Mouse (Mus musculus) hindlimb bud, embryonic 11.5 days (tissue): ENCODE results near the gene Drc7.
A peak's percentile ranks its signal among the peaks of the same experiment; 100 is the strongest.

ENCODE experiments used
- DNase-seq: peaks from one replicate; pipeline ENCODE4 v3.0.0-alpha.2; 2012; ENCODE audit warnings: low read depth, low spot score; ENCODE audit errors: extremely low spot score

The Drc7 gene

GRCm38 (mm10) chr8:95058661-95059060, 3.8 kb downstream of the Drc7 start:
- no peak for DNase-seq

- DNase-seq: no peak
Measured at GRCm38 (mm10) chr8:95059812-95060533, 5.1 kb downstream of the Drc7 start.

- no peak for DNase-seq
Measured at GRCm38 (mm10) chr8:95064531-95064930, 9.6 kb downstream of the Drc7 start.

GRCm38 (mm10) chr8:95067582-95067981, 12.7 kb downstream of the Drc7 start:
- no peak for DNase-seq

GRCm38 (mm10) chr8:95075504-95075903, 20.6 kb downstream of the Drc7 start:
- no peak for DNase-seq

GRCm38 (mm10) chr8:95076151-95076550, 21.2 kb downstream of the Drc7 start:
- DNase-seq: no peak

- no peak for DNase-seq
Measured at GRCm38 (mm10) chr8:95078055-95078454, 23.2 kb downstream of the Drc7 start.

GRCm38 (mm10) chr8:95079305-95079704, 24.4 kb downstream of the Drc7 start:
- DNase-seq: no peak

GRCm38 (mm10) chr8:95080381-95081341, 25.8 kb downstream of the Drc7 start, which contains the start of gene Katnb1:
Gene Katnb1 (plus strand): TSS chr8:95081186.
- peak; percentile 100 for DNase-seq

- DNase-seq: no peak
Measured at GRCm38 (mm10) chr8:95081650-95082049, 26.7 kb downstream of the Drc7 start.

- no peak for DNase-seq
Measured at GRCm38 (mm10) chr8:95084261-95084660, 29.4 kb downstream of the Drc7 start.

- no peak for DNase-seq
Measured at GRCm38 (mm10) chr8:95084744-95085431, 30.0 kb downstream of the Drc7 start.

GRCm38 (mm10) chr8:95085432-95086141, 30.7 kb downstream of the Drc7 start:
- DNase-seq: no peak

- DNase-seq: no peak
Measured at GRCm38 (mm10) chr8:95093574-95093973, 38.7 kb downstream of the Drc7 start.

GRCm38 (mm10) chr8:95099009-95099408, 44.1 kb downstream of the Drc7 start:
- DNase-seq: no peak

- no peak for DNase-seq
Measured at GRCm38 (mm10) chr8:95101972-95102371, 47.1 kb downstream of the Drc7 start.

- no peak for DNase-seq
Measured at GRCm38 (mm10) chr8:95107306-95107705, 52.4 kb downstream of the Drc7 start.

- DNase-seq: no peak
Measured at GRCm38 (mm10) chr8:95112594-95112993, 57.7 kb downstream of the Drc7 start.

GRCm38 (mm10) chr8:95113108-95113507, 58.2 kb downstream of the Drc7 start:
- DNase-seq: no peak

GRCm38 (mm10) chr8:95113750-95114149, 58.8 kb downstream of the Drc7 start:
- no peak for DNase-seq

- no peak for DNase-seq
Measured at GRCm38 (mm10) chr8:95123455-95123854, 68.6 kb downstream of the Drc7 start.
